Mouse (Mus musculus): Measurements from ENCODE around the gene Zdhhc18.

Gene Zdhhc18

DNA sequence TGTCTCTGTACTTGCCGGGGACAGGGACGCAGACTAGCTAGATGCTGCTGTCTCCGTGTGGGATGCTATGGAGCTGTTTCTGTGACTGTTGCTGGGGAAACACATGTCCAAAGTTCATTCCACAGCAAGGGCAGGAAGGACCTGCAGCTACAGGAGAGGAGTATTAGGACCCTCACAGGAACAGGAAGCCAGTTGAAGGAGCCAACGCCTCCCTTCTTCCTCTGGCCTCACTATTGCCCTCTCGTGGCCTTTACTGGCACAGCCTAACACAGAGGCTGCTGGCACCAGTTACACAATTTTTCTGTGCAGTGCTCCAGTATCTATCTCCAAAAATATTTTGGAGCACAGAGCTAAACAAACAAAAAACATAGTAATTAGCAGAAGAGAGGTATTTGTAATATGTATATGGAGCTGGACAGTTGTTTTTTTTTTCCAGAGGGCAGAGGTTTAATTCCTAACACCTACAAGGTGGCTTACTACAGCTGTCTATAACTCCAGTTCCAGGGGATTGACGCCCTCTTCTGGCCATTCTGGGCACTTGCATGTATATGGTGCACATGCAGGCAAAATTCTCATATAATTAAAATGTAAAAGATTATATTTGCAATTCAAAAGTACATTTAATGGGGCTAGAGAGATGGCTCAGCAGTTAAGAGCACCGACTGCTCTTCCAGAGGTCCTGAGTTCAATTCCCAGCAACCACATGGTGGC lies at the start of gene Zdhhc18:
Zdhhc18 (minus strand) TSS at position 166 of the 711 bp plus-strand sequence.
- DNase-seq (ENCODE audit: low spot score) = peak; percentile 88

DNA sequence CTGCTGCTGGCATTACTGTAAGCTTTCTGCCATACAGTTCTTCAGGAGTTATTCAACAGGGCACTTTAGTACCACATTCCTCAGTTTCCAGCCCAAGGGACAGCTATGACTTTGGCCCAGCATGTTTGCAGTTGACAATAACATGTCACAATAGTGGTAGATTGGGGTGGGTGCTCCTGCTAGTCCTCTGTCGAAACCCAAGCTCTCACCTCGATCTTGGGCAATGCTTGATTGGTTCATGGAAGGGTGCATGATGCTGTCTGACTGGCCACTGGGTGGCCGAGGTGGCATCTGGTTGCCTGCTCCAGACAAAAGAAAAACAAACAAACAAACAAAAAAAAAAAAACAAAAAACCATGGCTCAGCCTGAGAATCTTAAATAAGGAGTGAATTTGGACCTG lies 45.4 kb upstream of the Zdhhc18 start:
- DNase-seq (ENCODE audit: low spot score) = no peak

DNA sequence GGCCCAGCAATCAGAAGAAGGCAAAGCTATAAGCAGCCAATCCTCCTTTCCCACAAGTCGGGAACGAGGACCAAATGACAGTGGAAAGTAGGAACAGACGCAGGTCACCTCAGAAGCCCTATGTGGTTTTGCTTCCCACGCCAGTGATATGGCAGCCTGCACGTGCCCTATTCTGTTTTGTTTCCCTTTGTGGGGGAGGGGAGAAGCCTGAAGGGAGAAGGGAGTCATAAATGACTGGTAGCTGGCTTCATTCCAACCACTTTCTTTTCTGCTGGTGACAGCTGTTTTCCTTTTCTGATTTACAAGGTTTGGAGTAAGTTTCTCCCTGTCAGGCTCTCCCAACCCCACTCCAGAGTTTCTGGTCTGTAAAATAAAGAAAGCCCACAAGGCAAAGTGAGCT lies 40.3 kb upstream of the Zdhhc18 start:
- no peak for DNase-seq (ENCODE audit: low spot score)

- no peak for DNase-seq (ENCODE audit: low spot score)
Measured at GRCm38 (mm10) chr4:133688417-133689067, 38.6 kb upstream of the Zdhhc18 start.

- DNase-seq (ENCODE audit: low spot score) = no peak
Measured at GRCm38 (mm10) chr4:133687126-133687525, 37.2 kb upstream of the Zdhhc18 start.

DNA sequence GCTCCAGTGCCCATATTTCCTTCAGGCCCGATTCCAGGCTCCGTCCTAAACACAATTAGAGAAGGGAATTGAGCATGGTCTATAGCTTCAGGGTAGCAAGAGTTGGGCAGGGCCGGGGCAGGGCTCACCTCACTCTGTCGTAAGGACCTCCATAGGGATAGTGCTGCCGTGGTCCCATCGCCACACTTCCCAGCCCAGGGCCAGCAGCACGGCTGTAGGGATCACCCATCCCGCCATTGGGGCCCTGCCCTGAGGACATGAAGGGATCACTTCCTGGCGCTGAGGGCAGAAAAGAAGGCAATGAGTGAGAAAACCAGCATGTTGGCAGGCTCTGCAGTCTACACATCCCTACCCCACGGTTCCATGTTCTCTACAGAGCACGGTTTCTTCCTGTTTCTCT lies 36.6 kb upstream of the Zdhhc18 start:
- DNase-seq (ENCODE audit: low spot score) = no peak

- DNase-seq (ENCODE audit: low spot score) = no peak
Measured at GRCm38 (mm10) chr4:133680206-133680786, 30.3 kb upstream of the Zdhhc18 start.

GRCm38 (mm10) chr4:133679629-133680028 lies 29.7 kb upstream of the Zdhhc18 start:
- no peak for DNase-seq (ENCODE audit: low spot score)

DNA sequence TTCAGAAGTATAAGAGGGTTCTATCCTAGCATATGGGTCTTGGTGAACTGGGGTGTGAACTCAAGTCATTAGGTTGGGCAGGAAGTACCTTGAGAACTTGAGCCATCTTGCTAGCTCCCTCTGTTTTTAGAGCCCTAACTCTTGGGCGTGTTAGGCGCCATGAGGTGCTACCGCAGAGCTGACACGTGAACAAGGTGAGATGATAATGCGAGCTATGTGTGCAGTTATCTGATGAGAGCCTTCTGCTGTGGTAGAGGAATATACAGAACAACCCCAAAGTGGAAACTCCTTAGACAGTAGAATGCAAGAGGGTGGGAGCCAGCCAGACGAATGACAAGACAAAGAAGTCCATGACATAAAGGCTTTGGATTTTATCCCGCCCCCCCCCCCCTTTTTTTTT lies 27.3 kb upstream of the Zdhhc18 start:
- DNase-seq (ENCODE audit: low spot score) = no peak

GRCm38 (mm10) chr4:133676189-133676588 lies 26.2 kb upstream of the Zdhhc18 start:
- no peak for DNase-seq (ENCODE audit: low spot score)

- DNase-seq (ENCODE audit: low spot score) = peak; percentile 73
Measured at GRCm38 (mm10) chr4:133675594-133676016, 25.7 kb upstream of the Zdhhc18 start.

DNA sequence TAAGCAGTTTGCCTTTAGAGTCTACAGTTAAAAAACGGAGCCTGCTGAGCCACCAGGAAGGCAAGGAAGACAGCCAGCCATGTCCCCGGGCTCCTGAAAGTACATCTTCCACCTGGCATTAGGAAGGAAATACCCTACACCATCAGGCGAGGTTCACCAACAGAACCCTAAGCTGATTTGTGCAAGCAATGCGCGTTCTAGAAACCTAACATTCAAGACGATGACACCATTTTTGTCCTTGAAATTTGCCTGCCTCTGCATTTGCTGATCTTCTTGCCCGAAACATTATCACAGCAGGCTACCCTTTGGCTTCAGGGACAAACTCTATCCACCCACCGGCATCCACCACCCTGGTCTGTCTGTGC lies 24.4 kb upstream of the Zdhhc18 start:
- no peak for DNase-seq (ENCODE audit: low spot score)

GRCm38 (mm10) chr4:133673666-133674330 lies 23.8 kb upstream of the Zdhhc18 start:
- peak; percentile 73 for DNase-seq (ENCODE audit: low spot score)

- no peak for DNase-seq (ENCODE audit: low spot score)
Measured at GRCm38 (mm10) chr4:133672845-133673647, 23.1 kb upstream of the Zdhhc18 start.

- peak; percentile 99 for DNase-seq (ENCODE audit: low spot score)
Measured at GRCm38 (mm10) chr4:133671881-133672844, 22.2 kb upstream of the Zdhhc18 start, which contains the start of gene Pigv. Gene Pigv, minus strand, starts transcription at chr4:133672647.

GRCm38 (mm10) chr4:133671184-133671880 lies 21.4 kb upstream of the Zdhhc18 start:
- peak; percentile 91 for DNase-seq (ENCODE audit: low spot score)

GRCm38 (mm10) chr4:133669652-133670210 lies 19.8 kb upstream of the Zdhhc18 start:
- no peak for DNase-seq (ENCODE audit: low spot score)

GRCm38 (mm10) chr4:133668537-133668936 lies 18.6 kb upstream of the Zdhhc18 start:
- no peak for DNase-seq (ENCODE audit: low spot score)

DNA sequence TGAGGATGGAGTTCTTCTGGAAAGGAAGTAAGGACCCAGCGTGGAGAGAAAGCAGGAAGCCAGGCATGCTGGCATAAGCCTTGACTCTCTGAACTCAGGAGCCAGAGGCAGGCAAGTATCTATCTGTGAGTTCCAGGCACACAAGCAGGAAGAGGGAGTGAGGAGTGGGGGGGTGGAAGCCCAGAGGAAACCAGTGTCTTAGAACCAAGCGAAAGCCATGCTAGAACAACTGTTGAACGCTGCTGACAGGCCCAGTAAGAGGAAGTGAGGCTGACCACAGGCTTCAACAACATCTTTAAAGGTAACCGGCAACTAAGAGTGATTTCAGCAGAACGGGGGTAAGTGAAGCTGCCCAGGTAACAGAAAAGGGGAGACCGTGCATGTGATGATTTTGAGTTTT lies 16.2 kb upstream of the Zdhhc18 start:
- DNase-seq (ENCODE audit: low spot score) = no peak

- DNase-seq (ENCODE audit: low spot score) = no peak
Measured at GRCm38 (mm10) chr4:133665118-133665517, 15.2 kb upstream of the Zdhhc18 start.

Data from testis, postnatal 10 days (tissue).